Mouse (Mus musculus) kidney, postnatal 10 days (tissue): Measurements from ENCODE around the gene Tmem229b.
"Not testable (repeated sequence)": the region's sequence is repeated elsewhere in the genome, so short reads cannot be mapped to it uniquely, and the experiment has no call there.

Source experiments
- DNase-seq: peaks from one replicate; pipeline ENCODE4 v3.0.0; 2021; ENCODE audit warnings: mixed read lengths

Tmem229b gene

DNA sequence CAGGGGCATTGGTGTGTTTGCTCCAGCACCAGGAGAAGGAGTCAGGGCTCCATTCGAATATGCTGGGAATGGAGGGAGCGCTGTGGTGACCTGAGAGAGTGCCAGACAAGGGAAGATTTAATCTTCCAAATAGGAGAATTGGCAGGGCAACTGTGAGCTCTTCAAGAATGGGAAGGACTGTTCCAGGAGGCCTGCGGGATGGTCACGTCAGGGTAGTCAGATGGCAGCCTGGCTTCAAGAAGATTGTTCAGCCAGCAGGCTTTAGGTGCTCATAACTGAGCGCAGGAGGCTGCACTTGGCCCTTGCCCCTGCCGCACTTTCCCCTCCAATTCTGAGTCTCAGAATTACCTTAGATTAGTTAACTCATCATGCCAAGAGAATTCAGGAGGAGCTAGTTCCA, 64.5 kb downstream of the Tmem229b start:
- DNase-seq: no peak

DNA sequence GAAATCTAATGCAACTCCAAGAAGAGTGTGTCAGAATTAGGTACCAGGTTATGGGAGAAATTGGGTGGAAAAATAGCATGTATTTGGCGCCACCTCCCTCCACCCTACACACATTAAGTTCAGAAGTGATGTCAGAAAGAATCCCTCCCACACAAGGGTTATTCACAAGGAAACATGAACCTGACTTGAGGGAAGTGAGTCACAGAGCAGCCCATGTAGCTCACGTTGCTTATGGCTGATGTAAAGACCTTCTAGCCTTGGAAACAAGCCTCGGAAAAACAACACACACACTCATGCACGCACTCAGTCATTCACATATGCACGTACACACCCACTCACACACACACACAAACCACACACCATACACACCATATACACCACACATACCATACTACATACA, 67.3 kb downstream of the Tmem229b start:
- DNase-seq: no peak

DNA sequence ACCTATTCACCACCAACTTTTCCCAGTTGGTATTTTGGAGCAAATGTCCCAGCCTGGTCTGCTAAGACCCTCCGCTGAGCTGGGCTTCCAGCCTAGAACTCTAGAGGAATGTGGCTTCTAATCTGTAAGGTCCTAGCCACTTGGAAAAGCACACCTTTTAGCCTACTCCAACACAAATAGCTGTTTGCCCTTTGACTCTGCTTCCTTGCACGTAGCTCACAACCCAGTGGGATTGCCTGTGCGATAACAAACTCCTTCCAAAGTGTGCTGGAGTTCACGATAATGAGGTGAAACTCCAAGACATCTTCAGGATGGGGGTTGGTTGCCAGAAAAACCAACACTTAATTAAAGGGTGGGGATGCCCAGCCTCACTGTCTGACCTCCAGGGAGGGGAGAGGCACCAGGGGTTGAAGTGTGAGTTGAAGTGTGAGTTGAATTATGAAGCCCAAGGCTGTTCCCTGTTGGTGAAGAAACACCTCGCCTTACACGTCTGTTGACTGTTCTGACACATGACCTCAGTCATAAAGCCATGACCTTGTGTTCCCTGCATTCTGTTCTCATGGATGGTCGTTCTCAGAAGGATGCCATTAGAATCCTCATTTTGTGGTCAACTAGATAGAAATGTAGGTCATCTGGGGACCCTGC, 67.9 kb downstream of the Tmem229b start:
- no peak for DNase-seq

DNA sequence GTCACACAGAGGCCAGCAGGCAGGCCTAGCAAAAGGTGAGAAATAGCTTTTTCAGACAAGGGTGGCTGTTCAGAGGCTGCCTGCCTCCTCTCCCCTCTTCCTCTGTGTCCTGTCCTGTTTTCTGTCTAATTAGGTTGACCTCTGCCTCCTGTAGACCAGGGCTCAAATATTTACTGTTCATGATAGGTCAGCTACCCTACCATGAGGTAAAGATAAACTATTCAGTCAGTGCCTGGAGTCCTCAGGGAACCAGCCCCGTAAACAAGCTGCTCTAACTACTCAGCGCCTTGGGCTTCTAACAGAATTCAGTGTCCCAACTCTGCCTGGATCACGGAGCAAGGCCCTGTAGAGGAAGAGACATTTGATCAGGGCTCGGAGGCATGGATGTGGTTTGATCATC, 70.9 kb downstream of the Tmem229b start:
- no peak for DNase-seq

DNA sequence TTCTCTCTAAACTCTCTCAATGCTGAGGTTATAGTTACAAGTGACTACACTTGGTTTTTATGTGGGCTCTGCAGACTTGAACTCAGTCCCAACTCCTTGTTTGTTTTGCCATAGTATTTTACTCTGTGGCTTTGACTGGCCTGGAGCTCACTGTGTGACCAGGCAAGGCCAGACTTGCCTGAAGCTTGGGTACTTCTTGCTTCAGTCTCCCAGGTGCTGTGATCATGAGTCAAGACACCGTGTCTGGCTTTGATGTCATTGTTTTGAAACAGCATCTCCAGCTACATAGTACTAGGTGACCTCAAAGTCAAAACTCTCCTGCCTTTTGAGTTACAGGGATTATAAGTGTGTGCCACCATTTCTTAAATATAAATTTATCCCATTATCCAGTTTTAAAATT, 77.5 kb downstream of the Tmem229b start:
- no peak for DNase-seq

DNA sequence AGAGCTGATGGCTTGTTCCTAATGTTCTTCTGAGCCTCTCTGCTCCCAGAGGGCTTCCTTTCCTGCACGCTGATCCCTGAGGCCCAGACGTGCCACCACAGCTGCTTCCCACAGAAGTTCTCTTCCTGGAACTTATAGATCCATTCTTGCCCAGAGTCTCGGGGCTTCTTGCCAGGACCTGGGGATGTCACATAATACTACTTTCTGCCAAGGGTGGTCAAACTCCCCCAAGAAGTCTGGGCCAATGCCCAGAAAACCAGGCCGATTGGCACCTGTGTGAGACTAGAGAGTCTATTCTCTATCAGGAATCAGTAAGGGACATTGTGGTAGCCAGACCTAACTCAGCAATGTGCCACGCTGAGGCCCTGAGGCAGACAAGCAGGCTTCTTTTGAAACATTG, 80.1 kb downstream of the Tmem229b start:
- no peak for DNase-seq

DNA sequence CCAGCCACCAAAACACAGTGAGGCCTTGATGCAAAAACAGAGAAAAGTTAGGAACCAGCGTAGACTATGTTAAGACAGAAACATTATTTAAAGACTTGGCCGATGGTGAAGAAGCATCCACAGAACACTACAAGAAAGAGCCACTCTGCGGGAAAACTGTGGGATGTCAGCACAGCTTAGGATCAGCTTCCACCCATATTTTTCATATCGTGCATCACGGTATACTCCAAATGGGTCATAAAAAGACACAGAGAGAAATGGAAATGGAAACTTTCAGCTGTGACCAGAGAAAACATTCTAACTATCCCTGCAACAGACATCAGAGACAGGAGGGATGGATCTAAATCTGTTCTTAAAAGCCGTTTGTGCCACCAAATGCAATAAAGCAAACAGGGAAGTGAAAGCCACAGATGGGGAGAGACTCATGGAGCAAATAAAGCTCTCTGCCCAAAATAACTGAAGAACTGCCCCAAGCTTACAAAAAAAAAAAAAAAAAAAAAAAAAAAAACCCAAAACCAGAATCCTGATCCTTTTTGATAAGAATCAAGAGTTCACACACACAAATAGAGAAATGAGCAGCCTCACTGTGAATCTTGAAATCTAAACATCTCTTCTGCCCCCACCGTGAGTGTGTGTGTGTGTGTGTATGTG, 83.8 kb downstream of the Tmem229b start:
- no peak for DNase-seq

DNA sequence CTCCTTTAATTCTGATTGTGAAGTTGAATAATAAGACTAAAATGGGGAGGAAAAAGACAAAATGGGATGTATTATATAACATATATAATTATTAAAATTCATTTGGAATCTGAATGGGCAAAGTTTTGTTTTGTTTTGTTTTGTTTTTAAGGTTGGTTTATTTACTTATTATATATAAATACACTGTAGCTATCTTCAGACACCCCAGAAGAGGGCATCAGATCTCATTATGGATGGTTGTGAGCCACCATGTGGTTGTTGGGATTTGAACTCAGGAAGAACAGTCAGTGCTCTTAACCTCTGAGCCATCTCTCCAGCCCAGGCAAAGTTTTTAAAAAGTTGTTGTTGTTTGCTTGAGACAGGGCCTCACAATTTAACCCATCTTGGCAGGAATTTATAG, 84.5 kb downstream of the Tmem229b start:
- DNase-seq: not testable (repeated sequence)

DNA sequence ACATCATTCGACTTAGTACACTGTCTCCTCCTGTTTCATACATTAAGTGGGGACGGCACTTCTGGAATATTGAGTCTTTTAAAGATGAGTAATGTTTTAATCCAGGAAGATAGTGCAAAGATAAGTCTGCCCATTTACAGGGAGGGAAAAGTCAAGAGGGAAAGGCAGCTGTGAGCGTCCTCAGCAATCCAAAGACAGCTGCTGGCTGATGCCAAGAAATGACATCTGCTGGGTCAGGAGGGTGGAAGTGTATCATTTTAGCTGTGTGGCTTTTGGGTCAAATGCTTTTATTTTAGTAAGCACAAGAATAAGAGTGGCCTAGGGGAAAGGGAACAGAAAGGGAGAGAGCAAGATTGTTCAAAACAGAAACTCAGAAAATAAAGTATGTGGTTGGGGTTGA, 85.4 kb downstream of the Tmem229b start:
- peak; percentile 20 for DNase-seq

DNA sequence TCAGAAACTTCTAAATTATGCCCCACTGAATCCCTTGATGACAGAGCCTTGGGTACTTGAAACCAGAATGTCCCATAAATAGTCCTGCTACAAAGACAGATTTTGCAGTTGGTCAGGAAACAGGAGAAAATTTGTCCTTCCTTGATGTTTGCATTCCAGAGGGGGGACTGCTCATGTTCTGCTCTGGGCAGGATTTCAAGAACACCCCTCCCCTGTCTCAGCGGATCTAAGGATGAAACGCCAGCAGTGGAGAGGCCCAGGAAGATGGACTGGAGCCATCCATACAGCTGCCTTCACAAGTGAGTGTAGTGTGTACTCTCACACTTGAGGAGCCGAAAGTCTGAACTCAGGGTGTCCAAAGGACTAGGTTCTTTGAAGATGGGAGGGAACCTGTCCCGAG, 86.0 kb downstream of the Tmem229b start:
- DNase-seq: peak; percentile 37

DNA sequence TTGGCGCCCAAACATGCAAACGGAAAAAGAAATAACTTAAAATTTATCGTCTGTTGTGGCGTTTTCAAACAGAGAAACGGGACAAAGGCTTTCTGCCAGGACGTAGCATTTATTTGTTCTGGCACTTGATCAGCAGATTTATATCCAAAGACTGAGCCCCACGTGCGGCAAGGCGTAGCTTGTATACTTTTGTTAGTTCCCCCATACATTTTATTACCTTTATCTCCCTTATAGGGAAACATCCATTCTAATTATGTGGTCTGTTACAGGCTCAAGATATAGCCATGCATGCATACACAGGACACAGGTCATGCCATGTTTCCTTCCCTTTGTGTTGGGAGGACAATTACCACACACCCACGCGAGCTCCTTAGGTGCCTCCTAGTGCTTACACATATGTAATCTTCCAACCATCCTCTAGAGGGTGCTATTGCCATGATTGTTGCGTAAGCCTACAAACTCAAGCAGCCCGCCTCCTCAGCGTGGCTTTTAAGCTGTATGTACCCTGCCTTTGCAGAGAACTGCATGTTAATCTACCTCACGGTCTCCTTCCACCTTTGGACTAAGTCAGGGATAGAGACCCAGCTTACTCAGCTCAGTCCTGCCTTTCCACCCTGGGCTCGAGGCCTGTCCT, 88.2 kb downstream of the Tmem229b start:
- DNase-seq: peak; percentile 72

DNA sequence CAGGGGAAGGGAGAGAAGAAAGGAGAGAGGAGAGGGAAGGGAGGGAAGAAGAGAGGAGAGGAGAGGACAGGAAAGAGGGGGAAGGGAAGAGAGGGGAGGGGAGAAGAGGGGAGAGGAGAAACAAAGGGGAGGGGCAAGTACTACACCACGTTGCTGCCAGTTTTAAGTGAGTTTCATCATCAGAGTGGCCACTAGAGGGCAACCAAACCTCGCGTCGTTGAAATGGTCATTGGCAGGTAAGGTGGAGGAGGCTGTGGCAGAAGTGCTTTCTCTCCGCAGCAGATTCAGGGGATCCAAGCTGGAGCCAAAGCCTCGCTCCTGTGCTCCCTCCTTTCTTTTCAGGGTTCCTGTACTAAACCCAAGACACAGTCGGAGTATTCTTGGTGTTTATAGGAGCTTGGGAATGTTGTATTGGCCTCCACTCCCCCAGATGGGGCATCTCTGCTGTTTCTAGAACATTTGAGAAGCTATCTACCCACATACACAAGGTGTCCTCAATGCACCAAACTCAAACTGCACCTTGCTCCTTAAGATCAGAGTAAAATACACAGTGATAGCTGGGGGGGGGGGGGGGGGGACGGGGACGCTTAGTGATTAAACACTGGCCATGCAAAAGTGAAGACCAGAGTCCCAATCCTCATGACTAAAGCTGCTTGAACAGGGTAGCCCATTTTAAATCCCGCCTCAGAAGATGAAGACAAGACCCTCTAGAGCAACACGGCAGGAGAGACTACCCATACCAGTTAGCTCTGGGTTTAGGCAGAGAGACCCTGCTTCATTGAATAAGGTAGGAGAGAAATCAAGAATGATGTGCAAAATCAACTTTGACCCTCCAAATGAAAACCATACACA, 89.0 kb downstream of the Tmem229b start:
- DNase-seq: peak; percentile 87

DNA sequence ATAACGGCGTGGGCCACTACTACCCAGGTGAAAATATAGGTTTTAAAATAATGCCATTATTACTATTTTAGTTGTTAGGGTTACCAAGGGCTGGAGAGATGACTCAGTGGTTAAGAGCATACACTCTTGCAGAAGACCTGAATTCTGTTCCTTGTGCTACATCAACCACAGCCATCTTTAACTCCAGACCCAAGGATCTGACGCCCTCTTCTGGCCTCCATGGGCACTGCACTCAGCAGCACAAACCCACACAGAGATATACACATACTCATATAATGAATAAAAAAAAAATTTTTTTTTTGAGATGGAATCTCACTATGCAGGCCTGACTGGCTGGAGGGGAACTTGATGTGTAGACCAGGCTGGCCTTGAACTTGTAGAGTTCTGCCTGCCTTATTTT, 91.1 kb downstream of the Tmem229b start:
- DNase-seq: no peak

DNA sequence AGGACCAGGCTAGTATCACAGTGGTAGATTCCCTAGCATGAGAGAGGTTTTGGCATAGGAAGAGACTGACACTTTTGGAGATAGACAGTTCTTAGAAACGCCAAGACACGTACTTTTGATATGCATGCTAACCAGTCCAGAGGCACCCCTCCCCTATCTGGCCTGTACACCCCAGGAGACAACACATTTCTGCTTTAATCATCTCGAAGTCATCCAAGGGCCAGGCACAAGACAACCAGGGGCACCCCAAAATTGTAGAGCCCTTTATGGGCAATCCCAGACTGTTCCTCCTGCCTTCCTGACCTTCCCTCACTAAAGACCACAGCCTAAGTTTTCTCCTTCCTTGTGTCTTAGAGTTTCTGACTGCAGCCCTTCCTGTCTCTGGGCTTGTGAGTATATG, 91.9 kb downstream of the Tmem229b start:
- no peak for DNase-seq

DNA sequence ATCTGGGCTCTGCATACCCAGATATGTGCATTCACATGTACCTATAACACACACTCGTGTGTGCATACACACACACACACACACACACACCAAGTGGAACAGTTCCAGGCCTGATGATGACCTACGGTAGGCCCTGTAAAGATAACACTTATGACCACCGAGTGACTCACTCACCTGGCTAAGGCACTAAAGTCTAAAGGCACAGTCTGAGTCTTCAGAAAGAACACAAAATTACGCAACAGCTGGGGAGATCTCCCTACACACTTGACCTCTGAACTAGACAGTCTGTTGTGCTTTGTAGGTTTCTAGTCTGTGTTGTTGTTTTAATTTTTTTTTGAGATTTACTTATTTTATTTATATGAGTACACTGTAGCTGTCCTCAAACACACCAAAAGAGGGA, 93.0 kb downstream of the Tmem229b start:
- DNase-seq: no peak
